Mouse (Mus musculus) adrenal gland, postnatal 25 days (tissue): Measurements from ENCODE around the gene Hmga2. TPM values are rescaled to one million over a fixed set of nuclear protein-coding genes. Genes with fewer than 3 reads are reported as not detected.
"Not testable (repeated sequence)": the region's sequence is repeated elsewhere in the genome, so short reads cannot be mapped to it uniquely, and the experiment has no call there.

Experiments
- DNase-seq: peaks from one replicate; pipeline ENCODE4 v3.0.0; 2021; ENCODE audit warnings: mixed read lengths
- total RNA-seq: library from RNA; stranded (reverse); gene quantifications from 2 replicates; pipeline ENCODE4 v1.2.3, GENCODE M21; 2021

Hmga2 gene
- total RNA-seq, 1 experiment from 2014 or later = 5.7 TPM

DNA sequence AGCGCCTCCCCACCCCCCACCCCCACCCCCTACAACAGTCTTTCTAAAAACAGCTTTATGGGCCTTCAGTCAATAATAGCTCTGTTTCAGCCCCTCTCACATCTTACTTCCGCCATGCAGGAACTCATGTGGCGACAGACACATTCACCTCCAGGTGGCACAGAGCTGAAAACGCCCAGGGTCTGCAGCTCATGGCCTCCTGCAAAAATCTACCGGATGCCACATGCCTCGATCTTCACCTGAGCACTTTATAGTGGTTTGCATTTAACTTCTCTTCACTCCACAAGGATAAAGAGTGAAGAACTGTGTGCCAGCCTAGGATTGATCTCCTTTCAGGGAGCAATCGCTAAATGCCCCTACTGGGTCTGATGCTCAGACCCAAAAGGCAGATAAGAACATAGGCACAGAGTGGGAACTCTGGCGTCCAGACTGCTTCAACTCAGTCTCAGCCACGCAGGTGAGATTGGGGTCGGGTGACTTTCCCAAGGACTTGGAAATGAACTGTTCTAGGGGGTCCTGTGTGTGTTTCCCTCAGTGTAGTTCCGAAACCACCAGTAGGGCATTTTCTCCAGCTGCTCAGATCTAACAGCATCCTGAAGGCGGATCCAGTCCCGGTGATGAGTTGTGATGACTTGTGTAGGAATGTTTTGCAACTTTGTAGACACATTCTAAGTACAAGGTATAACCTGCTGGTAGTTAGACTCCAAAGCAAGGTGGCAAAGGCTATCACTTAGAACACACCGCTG lies 84.1 kb downstream of the Hmga2 start:
- no peak for DNase-seq

DNA sequence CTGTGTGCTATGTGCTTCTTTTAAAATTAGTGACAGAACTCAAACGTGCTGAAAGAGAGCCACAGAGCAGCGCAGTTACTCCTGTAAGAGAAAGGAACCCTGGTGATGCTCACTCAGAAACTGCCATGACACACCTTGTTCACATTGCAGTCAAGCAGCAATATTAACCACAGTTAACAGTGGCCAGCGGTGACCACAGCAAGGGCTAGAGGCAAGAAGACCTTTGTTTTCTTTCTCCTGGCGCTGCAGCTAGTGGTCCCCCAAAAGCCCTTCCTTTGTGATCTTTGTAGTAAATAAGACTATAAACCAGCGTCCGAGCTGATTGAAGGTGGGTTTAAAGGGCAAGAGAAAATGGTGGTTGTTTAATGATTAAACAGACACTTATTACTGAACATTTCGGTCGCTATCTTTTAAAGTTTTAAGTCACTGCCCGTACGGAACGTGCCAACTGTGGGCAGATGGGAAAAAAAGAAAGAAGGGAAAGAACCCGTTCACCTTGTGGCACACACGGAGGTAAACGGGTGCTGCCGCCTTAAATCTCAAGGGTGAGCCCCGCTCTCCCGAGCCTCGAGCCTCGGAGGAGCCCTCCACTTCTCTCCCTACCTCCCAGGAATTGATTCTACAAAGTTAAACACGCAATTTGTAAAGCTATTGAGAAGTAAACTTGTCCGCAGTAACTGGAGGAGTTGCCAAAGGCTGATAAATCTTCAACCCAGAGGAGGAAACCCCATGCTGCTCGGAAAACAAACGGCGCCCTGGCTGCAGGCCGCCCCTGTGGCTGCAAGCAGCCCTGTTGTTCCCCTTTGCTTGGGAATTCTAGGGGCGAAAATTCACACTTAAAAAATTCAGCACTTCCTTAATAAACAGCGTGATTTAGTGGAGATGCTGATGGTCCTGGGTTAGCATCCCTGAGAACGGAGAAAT lies 85.1 kb downstream of the Hmga2 start:
- DNase-seq = no peak

DNA sequence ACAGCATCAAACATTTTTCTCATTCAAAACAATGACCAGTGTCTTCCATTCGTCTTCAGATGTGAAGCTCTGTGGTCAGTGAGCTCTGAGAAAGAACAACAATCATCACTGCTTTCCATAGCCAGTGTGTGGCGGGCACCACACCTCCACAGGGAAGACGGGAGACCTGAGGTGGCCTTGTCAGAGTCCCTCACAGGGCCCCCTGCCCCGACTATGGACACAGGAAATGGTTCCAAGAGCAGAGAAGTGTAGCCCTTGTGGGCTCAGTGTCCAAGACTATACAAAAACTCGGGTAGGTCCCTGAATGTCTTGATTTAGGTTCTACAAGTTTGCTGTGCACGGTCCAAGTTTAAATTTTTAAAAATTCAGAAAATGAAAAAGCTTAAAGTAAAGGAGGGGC lies 86.6 kb downstream of the Hmga2 start:
- DNase-seq = no peak

DNA sequence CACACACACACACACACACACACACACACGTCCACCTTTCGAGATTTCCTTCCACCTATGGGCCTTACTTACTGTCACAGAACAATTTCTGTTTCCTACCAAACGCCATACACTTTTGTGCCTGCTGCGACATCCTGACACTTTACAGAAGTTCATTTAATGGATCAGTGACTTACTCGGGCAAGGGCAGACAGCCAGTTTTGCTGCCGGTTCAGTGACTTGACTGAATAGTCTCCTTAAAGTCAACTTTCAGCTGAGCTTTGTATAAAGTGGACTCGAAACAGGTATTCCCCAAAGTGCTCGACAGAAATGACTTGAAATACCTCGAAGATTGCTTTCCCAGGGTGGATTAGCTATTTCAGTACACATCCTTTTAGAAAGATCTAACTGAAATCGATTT lies 87.3 kb downstream of the Hmga2 start:
- no peak for DNase-seq

DNA sequence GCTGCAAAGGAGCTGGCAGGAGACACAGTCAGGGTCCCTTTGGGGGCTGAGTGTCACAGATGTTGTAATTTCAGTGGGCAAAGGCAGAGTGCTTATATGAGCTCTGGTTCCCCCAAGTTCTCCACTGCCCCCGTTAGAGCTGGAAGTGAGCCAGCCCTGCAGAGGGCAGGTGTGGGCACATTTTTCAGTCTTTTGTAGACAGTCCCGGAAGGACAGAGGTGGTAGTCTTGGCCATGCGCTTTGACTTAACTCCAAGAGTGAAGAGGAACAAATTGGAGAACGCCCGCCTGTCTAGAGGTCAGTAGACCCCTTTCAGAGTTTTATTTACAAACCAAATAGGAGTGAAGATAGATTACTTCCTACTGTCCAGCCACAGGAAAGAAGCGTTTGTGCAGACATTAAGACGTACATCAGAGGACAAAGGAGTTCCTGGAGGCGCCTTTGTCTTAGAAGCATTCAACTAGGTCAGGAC lies 87.8 kb downstream of the Hmga2 start:
- DNase-seq = peak; percentile 30

DNA sequence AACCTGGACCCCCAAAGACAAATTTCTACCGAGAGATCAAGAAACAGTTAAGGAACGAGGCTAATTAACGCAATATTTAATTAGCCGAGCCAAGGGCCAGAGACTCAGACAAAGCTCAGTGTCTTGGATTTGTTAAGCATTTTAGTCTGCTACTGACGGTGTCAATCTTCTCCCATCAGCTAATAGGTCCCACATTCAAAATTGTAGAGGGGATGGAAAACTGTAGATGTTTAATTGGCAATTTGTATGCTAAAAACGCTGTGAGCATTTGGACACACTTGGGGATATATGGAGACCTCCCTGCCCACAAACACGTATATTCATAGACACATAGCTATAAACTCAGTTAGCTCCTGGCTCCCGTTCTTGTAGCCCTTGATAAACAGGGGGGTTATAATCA lies 89.2 kb downstream of the Hmga2 start:
- DNase-seq = no peak

DNA sequence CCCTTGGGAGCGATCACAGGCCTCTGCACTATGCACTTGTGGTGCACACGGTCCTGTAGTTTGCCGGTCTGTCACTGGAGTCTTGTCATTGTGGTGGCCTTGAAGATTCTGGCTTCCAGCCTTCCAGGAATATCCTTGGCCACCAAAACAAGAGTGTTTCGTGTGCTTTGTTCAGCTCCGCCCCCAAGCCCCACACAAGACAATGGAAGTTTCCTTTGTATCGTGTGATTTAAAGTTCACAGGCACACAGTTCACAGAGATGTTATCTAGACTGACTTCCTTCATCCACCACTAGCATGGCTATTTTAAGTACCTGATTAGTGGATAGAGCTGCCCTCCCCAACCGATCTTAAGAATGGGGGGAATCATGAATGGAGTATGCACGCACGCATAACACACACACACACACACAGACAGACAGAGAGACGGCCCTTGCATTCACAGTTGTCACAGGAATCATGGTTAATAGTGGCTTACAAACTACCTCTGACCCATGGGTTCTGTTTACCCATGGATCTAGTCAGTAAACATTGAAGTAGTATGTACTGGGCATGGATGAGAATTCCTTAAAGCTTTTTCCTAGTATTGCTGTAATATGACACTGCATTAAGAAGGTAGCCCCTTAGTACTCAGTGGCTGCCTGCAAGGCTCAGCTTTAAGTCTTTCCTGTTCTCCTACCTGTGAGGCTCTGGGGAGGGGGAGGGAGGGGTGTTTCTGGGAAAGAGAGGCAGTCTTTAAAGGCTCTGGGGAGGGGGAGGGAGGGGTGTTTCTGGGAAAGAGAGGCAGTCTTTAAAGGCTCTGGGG lies 91.3 kb downstream of the Hmga2 start:
- no peak for DNase-seq

DNA sequence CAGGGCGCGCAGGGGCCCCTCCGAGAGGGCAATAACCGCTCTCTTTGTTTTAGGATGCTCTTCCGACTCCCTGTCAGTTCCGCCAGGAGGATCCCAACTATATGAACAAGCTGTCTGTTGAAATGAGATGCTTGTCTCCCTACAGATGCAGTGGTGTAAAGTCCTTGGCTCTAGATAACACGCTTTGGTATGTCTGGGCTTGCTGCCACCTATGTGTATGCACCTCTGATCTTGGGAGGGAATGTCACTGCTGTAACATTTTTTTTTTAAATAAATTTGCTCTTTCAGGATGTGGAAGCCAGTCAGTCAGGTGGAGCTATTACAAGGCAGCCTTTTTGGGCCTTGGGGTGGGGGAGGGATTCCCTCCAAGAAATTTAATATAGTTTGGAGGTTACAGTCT lies 92.2 kb downstream of the Hmga2 start:
- no peak for DNase-seq

DNA sequence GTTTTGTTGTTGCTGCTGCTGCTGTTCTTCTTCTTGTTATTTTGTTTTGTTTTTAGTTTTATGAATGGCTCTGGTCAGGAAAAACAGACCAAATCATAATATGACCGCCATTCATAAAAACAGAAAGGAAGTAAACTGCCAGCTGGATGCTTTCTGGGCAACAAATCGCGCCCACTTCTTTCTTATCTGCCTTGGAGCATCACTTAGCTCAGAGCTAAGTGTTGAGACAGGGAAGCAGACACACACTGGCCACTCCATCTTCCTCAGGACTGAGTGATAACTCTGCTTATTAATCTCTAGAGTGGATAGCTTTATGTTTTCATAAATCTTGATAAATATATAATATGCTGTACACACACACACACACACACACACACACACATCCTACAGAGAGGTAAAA lies 98.5 kb downstream of the Hmga2 start:
- no peak for DNase-seq

DNA sequence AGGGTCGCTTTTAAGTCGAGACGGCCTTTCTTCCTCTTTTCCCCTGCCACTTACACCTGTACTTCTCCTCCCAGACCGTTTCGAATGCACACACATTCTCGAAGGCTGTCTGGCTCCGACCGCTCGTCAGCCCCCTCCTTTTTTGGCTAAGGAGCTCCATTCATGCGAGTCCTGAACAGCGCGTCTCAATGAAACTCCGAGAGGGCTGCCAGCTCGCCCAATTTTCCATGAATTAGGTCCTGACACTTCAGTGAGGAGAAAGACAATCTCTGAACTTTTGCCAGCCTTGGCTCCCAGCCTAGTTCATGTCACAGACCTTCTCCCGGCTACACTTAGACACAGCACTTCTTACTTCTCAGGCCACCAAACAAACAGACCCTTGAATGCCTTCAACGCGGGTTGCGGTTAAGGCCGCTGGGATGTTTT lies 98.9 kb downstream of the Hmga2 start:
- peak; percentile 84 for DNase-seq

DNA sequence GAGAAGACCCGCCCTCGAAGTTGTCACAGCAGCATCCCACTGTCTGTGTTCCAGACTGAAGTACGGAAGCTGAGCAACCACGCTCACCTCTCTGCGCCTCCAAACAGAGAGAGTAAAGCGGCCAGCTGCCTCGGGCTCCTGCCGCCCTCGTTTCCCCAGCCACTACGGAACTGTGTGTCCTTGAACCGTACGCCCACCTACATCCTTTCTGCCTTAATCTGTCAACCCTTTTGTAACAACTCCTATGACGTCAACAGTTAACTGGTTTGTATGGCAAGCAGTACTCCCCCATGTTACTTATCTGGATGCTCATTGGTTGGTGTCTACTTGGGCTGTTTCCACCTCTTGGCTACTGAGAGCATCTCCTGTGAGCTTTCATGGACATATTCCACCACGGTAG lies 100.8 kb downstream of the Hmga2 start:
- no peak for DNase-seq

DNA sequence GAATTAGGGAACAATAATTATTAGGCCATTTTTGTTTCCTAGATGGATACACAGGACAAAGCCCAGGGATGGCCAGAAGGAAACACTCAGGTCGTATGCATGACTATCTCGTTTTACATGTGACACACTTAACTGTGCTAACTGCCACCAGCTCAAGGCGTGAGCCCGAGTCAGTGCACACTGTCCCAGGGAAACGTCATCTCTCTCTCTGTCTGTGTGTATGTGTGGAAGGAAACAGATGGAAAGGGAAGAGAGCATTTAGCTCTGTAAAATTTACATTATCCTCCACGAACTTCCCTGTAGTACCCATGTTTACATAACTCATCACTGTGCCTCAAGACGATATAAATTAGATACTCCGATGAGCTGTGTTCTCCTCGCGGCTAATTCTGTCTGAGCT lies 105.1 kb downstream of the Hmga2 start:
- no peak for DNase-seq

DNA sequence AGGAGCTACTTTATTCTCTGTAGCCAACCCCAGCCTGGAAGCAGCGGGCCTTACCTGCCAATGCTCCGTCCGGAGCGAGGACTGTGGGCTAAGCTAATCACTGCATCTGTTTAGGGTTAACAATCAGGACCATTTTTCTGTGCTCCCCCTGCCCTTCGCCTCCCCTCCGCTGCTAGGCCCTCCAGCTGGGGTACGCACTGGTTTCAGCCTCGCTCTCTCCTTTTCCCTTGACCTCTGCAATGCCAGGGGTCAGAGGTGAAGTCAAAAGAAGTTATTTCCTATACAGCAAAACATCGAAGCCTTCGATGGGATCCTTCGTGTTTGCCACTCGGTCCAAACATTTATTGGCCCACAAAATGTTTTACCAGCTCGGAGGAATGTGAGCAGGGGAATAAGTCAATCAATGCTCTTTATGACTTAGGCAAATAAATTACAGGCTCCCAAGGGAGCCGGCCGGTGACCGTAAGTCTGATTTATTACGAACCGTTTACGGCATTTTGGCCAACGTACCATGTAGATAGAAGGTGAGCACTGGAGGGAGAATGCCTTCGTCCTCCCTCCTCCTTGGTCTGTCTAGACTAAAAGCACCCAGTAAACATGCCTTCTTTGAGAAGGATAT lies 107.0 kb downstream of the Hmga2 start:
- DNase-seq = no peak

DNA sequence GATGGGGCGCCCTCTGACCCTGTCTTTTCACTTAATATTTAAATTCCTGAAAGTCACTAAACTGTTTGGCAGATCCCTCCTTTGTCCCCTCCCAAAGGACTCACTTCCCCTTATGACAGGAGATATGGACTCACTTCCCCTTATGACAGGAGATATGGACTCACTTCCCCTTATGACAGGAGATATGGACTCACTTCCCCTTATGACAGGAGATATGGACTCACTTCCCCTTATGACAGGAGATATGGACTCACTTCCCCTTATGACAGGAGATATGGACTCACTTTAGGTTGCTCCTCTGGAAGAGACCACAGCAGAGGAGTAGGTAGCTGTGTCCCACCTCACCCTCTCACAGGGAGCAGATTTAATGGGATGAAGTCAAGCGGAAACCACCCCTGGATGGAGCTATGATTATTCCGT lies 110.1 kb downstream of the Hmga2 start:
- not testable (repeated sequence) for DNase-seq

DNA sequence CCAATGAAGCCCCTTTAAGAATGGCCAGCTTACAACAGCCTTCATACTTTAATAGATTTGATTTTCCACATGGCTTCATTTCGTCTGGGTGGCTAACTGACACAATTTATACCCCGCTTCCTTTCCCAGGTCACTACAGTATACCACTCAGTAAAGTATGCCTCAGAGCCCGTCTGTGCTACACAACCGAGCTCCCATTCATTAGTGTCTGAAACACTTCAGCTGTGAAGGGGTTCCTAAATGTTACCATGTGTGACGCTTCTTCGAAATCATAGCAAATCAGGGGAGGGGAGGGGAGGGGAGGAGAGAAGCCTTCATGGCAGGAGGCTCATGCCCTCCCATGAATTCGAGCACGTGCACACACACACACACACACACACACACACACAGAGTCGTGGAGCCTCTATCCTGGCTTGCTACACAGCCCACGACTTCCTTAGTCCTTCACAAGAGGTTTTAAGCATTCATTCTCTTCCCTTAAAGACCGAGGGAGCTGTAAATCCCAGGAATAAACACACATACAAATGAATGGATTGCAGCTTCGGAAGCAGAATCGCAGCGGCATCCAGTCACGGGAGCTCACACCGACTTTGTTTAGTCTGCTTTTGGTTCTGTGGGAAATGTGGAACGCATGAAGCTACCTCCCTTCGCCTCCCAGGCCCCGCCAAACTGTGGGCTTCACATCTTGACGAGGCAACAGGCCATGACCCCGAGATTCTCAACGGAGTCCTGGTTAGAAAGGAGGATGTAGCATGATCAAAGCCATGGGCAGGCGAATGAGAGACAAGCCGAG lies 110.7 kb downstream of the Hmga2 start:
- no peak for DNase-seq

DNA sequence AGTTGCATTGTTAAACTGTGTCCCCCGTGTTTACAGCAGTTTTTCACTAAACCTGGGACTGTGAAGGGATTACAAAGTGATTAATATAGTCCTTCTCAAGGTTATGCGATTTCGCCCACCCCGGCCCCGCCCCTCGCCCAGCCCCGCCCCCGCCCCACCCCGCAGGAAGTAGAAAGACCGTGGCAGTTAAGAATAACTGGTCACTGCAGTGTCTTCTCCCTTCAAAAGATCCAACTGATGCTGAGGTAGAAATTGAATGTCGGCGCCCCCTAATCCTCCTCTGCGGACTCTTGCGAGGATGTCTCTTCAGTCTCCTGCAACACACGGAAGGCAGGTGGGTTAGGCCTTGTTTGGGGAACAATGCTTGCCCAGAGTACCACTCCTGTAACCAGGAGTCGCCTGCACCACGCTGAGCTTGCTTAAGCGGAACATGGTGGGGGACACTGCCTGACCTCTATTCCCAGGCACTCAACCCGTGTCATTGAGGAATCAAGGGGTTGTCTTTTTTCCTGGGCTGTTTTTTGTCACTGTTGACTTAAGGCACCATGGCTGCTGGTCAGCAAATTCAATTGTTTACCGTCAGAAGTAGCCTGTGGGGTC lies 112.2 kb downstream of the Hmga2 start:
- no peak for DNase-seq

DNA sequence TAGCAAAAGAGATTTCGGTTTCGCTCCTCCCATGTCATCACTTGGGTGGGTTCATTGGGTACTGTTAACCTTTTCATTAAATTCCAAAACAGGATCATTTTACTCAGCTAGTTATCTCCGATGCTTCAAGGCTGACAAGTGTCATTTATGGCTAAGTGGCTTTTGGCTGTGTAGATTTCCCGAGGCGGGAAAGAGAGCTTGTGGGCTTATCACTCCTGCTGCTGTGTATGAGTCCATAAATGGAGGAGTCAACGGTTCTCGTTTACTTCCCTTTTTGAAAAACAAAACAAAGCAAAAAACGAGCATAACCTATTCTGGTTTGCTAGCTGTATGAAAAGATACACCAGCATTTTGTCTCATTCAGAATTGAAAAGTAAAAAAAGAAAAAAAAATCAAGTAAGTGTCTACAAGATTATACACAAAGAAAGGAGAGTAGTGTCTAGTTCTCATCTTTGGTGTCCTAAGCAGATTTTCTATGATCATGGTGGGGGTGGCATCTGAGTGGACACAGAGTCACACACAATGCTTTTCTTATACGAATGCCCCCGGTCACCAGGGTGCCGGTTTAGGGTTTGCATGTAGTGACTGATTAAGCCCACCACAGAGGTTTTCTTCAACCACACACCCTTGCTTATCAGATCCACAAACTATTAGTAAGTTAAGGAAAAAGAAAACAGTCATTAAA lies 112.8 kb downstream of the Hmga2 start:
- DNase-seq = not testable (repeated sequence)

DNA sequence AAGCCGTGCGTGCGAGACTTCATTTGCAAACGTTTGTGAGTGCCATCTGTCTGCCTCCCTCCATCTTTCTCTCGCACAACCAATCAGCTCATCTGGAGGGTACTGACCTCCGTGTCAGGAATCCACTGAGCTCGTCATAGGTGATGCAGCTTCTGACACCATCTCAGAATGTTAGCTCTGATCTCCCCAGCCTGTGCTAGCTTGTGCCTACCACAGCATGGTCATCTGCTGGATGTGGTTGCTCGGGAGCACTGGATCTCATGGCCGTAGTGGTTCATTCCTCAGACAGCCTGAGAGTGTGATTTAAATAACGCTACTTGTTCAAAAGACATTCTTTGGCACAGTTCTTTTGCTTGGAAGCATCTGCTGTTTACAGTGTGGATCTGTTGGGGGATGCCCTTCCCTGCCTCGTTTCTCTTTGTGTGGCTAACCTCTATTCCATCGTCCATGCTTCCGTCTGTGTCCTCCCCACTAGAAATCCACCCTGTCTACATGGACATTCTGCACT lies 121.7 kb downstream of the Hmga2 start:
- DNase-seq = no peak

DNA sequence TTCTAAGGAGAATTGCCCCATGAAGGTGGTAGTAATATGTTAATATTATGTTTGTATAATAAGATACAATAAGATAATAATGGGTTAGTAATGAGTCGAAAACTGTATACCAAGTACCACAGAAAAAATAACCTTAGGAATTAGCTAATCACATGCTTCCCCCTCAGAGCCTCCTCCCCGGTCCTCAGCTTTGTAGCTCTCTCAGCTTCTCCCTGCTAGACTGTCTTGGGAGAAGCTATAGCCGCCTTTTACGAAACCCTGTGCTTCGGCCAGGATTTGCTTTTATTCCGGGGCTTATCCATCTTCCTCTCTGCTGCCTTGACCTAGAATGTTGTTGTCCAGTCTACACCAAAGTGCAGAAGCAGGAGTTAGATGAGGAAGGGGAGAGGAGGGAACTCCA lies 130.9 kb downstream of the Hmga2 start:
- DNase-seq = no peak
